Mouse (Mus musculus): ENCODE results near the gene Gatad2a.

Gene Gatad2a

GRCm38 (mm10) chr8:69995776-69996588, at the start of gene Gatad2a:
Gatad2a (minus strand) TSS chr8:69996384.
- in situ Hi-C loops (cut with MboI; ENCODE audit: unreplicated experiment in 2 of 2): loop anchor here in 1 of 2 experiments (10.0 kb wide), 1 partner anchor 371 kb away; the partner anchor contains the start of gene Zfp868

GRCm38 (mm10) chr8:70043996-70044395, 47.8 kb upstream of the Gatad2a start:
- in situ Hi-C loops (cut with MboI; ENCODE audit: unreplicated experiment in 2 of 2): no loop called here

- in situ Hi-C loops (cut with MboI; ENCODE audit: unreplicated experiment in 2 of 2): no loop called here
Measured at GRCm38 (mm10) chr8:70042583-70043455, 46.6 kb upstream of the Gatad2a start, which contains the start of the genes Mau2 and Sugp1. Mau2 (minus strand) TSS chr8:70042734. Sugp1 (plus strand) TSS chr8:70042813.

DNA sequence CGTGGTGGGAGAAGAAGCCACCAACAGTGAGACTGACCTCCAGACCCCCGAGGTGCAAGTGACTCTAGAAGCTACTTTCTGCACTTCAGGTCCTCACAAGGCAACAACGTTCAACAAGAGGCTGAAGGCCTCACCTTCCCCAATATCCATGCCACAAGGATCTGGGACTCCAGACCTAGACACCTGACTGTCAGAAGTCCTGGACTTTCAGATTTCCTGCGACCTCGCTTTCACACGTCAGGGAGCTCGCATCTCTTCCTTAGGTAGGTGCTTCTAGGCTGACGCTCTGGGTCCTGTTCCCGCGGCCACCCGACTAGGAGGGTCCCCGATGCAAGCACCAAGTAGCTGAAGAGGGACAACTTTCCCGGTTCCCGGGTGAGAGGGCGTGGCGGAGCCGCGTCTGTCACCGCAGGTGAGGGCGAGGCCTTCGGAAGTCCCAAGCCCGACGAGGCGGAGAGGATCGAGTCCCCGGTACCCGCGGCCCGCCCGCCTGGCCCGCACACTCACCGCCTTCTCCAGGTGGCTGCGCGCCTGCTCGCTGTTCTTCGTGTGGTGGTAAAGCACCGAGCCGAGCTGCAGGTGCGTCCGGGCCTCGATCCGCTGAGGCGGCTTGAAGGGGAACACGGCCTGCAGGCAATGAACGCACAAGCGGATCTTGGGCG, 45.8 kb upstream of the Gatad2a start:
- in situ Hi-C loops (cut with MboI; ENCODE audit: unreplicated experiment in 2 of 2): no loop called here

DNA sequence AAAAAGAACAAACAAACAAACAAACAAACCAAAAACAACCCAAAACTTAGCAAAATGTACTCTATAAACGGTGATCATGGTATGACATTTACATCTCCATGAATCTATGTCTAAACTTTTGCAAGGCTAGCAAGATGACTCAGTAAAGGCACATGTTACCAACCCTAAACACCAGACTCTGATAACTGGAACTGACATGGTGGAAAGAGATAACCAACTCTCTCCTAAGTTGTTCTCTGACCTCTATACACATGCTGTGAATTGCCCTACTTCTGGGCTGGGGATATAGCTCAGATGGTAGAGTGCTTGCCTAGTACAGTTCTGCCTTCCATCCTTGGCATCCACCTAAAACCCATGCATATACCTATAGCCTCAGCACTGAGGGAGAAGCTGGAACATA, 41.8 kb upstream of the Gatad2a start:
- in situ Hi-C loops (cut with MboI; ENCODE audit: unreplicated experiment in 2 of 2): no loop called here

DNA sequence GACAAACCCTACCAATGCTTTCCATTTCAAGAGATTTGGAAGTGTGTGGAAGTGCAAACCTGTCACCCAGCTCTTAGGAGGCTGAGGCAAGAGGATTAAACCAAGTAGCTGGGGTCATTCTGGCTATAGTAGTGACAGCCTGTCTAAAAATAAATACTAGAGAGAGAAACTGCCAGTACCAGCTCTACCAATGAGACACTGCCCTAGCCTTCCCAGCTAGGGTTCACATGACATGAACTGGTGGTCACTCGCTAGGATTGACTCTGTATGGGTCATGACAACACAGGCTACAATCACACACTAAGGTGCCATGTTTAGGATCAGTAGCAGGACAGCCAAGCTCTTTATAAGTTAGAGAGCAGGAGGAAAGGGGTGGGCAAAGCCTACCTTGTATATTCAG, 34.1 kb upstream of the Gatad2a start:
- in situ Hi-C loops (cut with MboI; ENCODE audit: unreplicated experiment in 2 of 2): no loop called here

DNA sequence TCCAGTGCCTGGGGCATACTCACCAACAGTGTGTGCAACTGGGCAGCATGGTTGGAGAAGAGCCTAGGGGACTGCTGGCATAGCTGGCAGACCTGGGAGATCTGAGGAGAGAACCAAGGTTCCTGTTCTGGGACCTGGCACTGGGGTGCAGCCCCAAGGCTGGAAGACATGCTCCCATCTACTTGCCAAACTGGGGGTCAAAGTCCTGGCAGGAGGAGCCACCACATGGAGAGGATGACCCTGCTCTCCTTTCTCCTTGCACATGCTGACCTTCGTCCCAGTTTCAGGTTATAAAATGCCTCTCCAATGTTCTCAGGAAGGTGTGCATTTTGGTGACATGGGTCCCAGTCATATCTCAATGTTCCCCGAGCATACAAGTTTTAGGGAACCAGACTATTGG, 30.0 kb upstream of the Gatad2a start:
- in situ Hi-C loops (cut with MboI; ENCODE audit: unreplicated experiment in 2 of 2): no loop called here

DNA sequence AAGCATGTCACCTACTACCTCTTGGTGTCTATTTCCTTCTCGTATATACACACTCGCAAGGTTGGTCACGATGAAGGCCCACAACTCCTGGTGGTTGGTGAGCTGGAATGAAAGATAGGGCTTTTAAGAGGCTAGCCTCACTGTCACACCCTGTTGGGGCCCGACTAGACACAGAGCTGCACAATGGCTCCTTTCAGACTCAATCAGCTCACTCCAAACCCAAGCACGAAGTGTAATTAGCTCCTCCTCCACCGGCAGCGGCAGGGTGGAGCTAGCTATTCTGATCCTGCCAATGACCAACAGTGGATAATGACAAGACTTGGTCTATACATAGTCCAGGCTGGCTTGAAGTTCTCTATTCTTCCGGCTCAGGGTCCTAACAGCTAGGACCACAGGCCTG, 27.4 kb upstream of the Gatad2a start:
- in situ Hi-C loops (cut with MboI; ENCODE audit: unreplicated experiment in 2 of 2): loop anchor here (25.0 kb wide), 2 partner anchors 386 to 686 kb away; partner anchors contain the start of gene Zfp868 (in 1 of the 2)

DNA sequence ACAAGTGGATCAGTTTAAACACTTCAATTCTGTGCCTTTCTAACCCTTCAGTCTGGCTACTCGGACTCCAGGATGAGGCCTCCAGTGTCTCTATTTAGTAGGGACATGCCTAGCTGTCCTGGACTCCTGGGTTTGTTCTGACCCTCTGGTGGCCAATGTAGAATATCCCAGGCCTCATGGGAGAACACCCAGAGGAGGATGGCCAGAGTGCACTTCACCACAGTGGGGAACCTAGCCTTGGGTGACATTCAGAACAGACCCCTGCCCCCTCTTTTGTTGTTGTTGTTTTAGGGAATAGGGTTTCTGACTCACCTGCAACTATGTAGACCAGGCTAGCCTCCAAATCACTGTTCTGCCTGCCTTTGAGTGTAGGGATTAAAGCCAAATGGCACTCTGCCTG, 18.8 kb upstream of the Gatad2a start:
- in situ Hi-C loops (cut with MboI; ENCODE audit: unreplicated experiment in 2 of 2): loop anchor here (25.0 kb wide), 2 partner anchors 378 to 678 kb away; partner anchors contain the start of gene Zfp868 (in 1 of the 2)

DNA sequence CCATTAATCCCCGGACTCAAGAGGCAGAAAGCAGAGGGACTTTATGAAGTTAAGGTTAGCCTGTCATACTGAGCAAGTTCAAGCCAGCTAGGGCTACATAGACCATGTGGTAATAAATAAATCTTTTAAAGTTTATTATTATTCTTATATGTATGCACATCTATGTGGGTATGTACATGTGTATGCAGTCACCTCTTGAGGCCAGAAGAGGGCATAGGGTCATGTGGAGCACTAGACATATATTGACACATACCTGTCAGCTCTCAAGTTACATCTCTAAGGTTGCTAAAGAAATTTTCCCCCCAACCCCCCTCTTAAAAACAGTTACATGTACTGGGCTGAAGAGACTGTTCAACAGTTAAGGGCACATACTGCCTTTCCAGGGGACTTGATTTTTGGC, 16.6 kb upstream of the Gatad2a start:
- in situ Hi-C loops (cut with MboI; ENCODE audit: unreplicated experiment in 2 of 2): loop anchor here (25.0 kb wide), 2 partner anchors 375 to 675 kb away; partner anchors contain the start of gene Zfp868 (in 1 of the 2)

DNA sequence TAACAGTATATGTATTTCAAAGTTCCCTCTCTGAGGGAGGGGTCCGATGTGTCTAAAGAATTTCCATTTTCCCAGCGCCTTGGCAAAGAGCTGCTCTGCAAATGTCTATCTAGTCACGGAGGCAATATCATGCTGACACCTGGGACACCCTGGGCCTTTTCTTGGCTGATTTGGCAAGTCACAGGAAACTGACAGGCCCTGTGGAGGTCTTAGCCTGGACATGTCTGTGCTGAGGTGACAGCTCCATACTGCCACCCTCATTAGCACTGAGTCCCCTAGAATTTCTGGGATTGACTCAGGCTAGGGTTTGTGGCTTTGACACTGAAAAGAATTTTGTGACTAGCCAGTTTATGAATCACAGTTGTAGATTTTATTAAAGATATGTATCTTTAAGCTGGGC, 16.2 kb upstream of the Gatad2a start:
- in situ Hi-C loops (cut with MboI; ENCODE audit: unreplicated experiment in 2 of 2): loop anchor here (25.0 kb wide), 2 partner anchors 375 to 675 kb away; partner anchors contain the start of gene Zfp868 (in 1 of the 2)

GRCm38 (mm10) chr8:70010796-70011195, 14.6 kb upstream of the Gatad2a start:
- in situ Hi-C loops (cut with MboI; ENCODE audit: unreplicated experiment in 2 of 2): loop anchor here (25.0 kb wide), 2 partner anchors 373 to 673 kb away; partner anchors contain the start of gene Zfp868 (in 1 of the 2)

GRCm38 (mm10) chr8:70005178-70005577, 9.0 kb upstream of the Gatad2a start:
- in situ Hi-C loops (cut with MboI; ENCODE audit: unreplicated experiment in 2 of 2): loop anchor here (5.0 to 25.0 kb wide), 4 partner anchors 107 to 668 kb away; partner anchors contain the start of gene Zfp868 (in 1 of the 2)

DNA sequence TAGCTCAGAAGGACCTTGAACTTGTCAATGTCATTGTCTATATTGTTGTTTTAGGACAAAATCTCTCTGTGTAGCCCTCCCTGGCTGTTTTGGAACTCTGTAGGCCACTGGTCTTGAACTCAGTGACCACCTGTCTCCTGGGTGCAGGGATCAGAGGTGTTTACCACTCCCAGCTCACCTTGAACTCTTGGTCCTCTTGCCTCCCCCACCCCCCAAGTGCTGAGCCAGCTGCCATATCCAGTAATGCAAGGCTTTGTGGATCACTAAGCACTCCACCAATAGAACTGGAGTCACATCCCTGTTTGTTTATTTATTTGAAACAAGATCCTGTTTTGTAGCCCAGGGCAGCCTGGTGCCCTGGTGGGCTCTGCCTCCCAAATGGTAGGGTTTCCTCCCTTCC, 8.2 kb upstream of the Gatad2a start:
- in situ Hi-C loops (cut with MboI; ENCODE audit: unreplicated experiment in 2 of 2): loop anchor here (5.0 to 25.0 kb wide), 5 partner anchors 82 to 667 kb away; partner anchors contain the start of gene Zfp868 (in 1 of the 2)

GRCm38 (mm10) chr8:70003204-70003657, 7.0 kb upstream of the Gatad2a start:
- in situ Hi-C loops (cut with MboI; ENCODE audit: unreplicated experiment in 2 of 2): loop anchor here (5.0 to 25.0 kb wide), 5 partner anchors 81 to 666 kb away; partner anchors contain the start of gene Zfp868 (in 1 of the 2)

GRCm38 (mm10) chr8:70001892-70002191, 5.7 kb upstream of the Gatad2a start:
- in situ Hi-C loops (cut with MboI; ENCODE audit: unreplicated experiment in 2 of 2): loop anchor here (5.0 to 25.0 kb wide), 5 partner anchors 80 to 665 kb away; partner anchors contain the start of gene Zfp868 (in 1 of the 2)

GRCm38 (mm10) chr8:70001176-70001891, 5.2 kb upstream of the Gatad2a start:
- in situ Hi-C loops (cut with MboI; ENCODE audit: unreplicated experiment in 2 of 2): loop anchor here (5.0 to 25.0 kb wide), 5 partner anchors 79 to 664 kb away; partner anchors contain the start of gene Zfp868 (in 1 of the 2)

- in situ Hi-C loops (cut with MboI; ENCODE audit: unreplicated experiment in 2 of 2): loop anchor here (5.0 to 25.0 kb wide), 5 partner anchors 78 to 663 kb away; partner anchors contain the start of gene Zfp868 (in 1 of the 2)
Measured at GRCm38 (mm10) chr8:70000226-70000625, 4.0 kb upstream of the Gatad2a start.

DNA sequence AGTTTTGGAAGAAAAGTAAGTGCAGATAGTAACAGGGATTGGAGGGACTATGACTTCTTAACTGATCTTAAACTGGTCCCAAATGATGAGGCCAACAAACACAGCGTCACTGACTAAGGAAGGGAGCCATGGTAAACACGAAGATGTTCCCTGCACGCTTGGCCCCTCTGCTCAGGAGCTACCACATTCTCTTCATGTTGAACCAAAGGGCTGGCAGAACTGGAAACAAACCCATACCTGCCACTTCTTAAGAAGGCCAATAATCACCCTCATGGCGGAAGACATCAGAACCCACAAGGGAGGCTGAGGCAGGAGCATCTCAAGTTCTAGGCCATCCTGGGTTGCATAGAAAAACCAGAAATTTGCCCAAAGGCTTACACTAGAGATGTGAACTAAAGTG, 3.1 kb upstream of the Gatad2a start:
- in situ Hi-C loops (cut with MboI; ENCODE audit: unreplicated experiment in 2 of 2): loop anchor here in 1 of 2 experiments (10.0 kb wide), 1 partner anchor 374 kb away; the partner anchor contains the start of gene Zfp868
